Mouse (Mus musculus) ovary, postnatal 10 days (tissue): Measurements from ENCODE around the gene Tead1.

Source experiments
- DNase-seq: peaks from one replicate; pipeline ENCODE4 v3.0.0; 2022; ENCODE audit warnings: low spot score

The Tead1 gene

DNA sequence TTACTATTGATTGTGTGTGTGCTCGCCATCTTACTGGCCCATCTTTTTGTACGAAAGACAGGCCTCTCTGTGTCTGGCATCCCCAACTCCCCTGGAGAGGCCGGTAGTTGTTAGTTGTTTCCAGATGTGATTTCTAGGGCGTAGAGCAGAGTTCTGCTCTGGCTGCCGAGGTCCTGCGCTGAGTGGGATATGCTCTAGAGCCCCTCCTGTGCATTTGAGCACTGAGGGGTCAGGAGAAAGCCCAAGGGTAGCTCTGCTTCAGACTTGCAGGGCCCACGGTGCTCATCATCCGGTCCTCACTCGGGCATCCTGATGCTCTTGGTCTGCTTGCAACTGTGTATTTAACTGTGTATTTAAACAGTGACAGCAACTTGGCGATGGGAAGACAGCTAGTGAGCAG is 7.5 kb downstream of the Tead1 start:
- no peak for DNase-seq

- no peak for DNase-seq
Observed at GRCm38 (mm10) chr7:112688425-112689001, 9.4 kb downstream of the Tead1 start.

GRCm38 (mm10) chr7:112690836-112691781 is 12.0 kb downstream of the Tead1 start:
- DNase-seq, result no peak

- DNase-seq, result no peak
Observed at GRCm38 (mm10) chr7:112693566-112693965, 14.4 kb downstream of the Tead1 start.

- DNase-seq, result no peak
Observed at GRCm38 (mm10) chr7:112696777-112697161, 17.7 kb downstream of the Tead1 start.

GRCm38 (mm10) chr7:112697162-112697841 is 18.2 kb downstream of the Tead1 start:
- no peak for DNase-seq

DNA sequence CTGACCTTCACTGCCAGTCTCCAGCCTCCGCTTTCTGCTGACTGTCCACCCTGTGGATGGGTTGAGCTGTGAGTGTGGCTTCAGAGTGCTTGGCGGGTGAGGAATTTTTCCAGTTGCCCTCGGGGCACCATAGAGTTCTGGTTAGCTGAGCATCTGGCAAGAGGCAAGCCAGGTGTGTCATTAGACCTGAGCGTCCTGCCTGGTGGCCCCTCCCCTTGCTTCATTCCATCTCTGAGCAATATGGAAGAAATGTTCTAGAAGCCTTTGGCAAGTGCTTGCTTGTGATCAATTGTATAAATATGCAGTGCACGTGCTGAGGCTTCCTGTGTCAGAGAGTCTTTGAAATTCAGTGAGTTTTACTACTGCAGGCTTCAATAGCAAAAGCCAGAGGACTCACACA is 21.0 kb downstream of the Tead1 start:
- DNase-seq, result no peak

- DNase-seq, result no peak
Observed at GRCm38 (mm10) chr7:112703341-112703740, 24.2 kb downstream of the Tead1 start.

DNA sequence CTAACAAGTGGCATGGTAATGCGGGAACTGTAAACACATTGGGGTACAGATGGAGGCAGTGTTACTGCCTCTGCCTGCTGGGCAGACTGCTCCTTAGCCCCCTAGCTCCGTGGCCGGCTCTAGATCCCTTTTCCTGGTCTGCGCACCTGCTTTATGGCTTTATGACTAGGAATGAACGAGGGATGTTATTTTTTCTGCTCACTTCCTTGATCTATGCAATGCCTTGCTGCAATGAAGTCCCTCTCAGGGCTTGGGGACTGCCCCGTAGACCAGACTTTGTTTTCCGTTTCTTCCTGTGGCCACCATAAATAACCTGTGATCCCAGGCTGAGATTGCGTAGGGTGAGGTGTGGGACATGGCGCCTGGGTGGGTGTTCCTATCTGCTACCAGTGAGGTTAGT is 26.8 kb downstream of the Tead1 start:
- no peak for DNase-seq

DNA sequence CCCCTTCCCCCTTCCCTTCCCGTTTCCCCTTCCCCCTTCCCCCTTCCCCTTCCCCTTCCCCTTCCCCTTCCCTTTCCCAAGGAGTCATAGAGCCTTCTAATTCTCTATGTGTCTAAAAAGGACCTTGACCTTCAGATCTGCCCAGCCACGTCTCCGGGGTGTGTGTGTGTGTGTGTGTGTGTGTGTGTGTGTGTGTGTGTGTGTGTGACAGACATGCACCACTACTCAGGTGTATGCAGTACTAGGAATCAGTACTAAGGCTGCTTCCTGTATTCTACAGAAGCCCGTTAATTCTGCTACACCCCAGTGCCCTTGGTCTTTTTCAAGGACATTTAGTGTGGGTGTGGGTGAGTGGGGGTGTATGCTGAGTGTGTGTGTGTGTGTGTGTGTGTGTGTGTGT is 27.6 kb downstream of the Tead1 start:
- no peak for DNase-seq

DNA sequence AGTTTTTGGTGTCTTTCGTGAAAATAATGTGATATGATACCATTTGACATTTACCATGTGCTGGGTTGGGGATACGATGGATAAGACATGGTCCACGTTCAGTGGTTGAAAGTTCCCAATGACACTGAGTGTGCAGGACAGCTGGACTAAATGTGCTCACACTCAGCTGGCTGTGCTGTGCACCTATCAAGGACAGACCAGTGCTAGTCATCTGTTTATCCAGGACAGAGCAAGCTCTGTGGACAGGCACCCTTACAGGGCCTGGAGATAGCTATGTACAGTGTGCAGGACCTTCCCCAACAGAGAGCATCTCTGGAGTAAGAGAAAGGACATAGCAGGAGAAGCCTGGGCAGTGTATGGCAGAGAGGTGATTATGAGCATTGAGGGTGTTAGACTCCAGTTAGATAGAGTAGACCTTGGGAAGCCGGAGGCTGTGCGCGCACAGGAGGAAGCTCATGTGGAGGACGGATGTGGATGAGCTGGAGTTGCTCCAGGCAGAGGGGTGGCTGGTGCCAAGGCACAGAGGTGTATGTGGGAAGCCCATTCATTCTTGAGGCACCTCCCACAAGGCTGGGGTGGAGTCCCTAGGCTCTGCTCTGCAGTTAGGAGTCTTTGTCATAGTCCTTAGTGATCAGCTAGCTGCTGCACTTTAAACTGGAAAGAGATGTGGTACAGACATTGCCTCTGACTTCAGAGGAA is 31.4 kb downstream of the Tead1 start:
- DNase-seq, result no peak

- DNase-seq, result no peak
Observed at GRCm38 (mm10) chr7:112711977-112712376, 32.9 kb downstream of the Tead1 start.

DNA sequence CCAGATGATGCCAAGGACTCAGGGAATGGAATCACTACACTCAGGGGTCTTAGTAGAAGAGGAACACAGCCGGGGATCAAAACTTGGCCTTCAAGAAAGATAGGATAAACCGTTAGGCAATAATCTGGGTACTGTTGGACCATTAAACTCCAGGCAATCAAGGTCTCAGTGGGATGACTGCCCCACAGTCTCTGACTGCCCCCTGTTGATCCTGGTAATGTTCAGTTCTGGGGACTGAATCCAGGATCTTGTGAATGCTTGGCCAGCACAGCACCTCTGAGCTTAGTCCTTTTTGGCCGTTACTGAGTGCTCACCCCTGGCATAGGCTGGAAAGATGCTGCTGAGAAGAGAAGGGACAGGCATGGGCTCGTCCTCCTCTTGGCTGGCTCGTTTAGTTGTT is 34.4 kb downstream of the Tead1 start:
- no peak for DNase-seq

- no peak for DNase-seq
Observed at GRCm38 (mm10) chr7:112714783-112715182, 35.7 kb downstream of the Tead1 start.

GRCm38 (mm10) chr7:112716701-112717100 is 37.6 kb downstream of the Tead1 start:
- DNase-seq, result no peak

DNA sequence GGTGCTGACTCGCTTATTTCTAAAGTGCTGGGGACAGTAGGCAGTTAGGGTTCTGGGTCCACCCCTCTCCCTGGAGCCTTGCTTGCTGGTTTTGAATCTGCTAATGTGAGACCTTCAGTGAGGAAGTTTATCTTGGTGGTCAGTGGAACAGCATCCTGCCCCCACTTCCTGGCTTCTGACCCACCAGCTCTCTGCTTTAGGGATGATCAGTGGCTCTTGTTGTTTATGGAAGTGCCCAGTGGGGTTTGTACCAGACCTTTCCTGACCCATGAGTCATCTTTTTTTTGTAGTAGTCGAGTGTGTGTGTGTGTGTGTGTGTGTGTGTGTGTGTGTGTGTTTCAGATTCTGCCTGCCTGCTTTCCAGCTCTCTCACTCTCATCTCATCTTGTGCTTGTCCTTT is 38.6 kb downstream of the Tead1 start:
- no peak for DNase-seq

GRCm38 (mm10) chr7:112719394-112720142 is 40.5 kb downstream of the Tead1 start:
- DNase-seq, result no peak

DNA sequence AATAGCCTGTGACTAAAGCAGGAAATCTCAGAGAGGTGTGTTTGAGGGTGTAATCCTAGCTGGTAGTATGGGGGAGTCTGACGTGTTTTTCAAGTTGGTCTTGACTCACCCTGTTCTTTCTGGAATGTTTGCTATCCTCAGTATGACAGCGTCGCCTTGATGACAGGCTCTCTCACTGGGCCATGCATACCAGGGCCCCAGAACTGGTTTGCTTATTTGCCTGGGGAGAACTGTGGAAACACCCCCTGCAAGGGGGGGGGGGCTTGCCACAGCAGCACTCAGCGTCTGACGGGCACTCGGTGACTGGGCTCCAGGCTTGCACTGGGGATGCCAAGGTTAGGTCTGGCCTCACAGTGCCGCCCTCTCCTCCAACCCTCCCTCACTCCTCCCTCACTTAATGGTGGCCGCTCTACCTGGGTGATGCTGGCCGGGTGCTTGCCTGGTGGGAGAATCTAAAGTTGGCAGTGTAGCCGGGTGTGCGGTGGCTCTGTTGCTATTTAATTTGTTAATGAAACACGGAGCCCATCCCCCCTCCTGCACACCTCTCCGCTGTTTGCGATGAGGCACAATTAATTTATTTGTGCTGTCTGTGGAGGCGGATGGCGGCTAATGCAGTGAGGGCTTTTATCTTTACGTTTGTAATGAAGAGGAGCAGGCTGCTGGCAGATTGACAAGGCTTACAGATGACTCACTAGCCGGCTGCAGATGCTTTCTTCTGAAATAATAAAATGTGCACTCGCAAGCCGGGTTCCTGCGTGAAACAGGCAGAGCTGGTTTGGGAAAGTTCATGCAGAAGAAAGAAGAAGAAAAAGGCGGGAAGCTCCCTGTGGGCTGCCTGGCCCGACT is 41.2 kb downstream of the Tead1 start:
- DNase-seq, result no peak

DNA sequence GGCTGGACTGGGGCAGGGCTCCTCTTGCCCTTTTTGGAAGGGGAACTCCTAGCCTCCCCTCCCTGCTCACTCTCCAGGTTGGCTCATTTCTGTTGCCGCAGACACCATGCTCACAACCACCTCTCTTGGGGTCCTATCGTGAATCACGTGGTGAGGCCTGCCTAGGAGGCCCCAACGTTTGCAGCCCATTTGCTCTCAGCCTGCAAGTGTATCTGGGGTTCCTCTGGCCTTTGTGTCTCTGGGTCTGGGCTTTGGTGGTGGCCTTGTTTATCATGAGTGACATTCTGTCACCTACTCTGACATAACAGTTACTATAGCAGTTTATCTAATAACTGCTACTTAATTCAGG is 41.8 kb downstream of the Tead1 start:
- no peak for DNase-seq

GRCm38 (mm10) chr7:112721859-112722258 is 42.7 kb downstream of the Tead1 start:
- DNase-seq, result no peak

DNA sequence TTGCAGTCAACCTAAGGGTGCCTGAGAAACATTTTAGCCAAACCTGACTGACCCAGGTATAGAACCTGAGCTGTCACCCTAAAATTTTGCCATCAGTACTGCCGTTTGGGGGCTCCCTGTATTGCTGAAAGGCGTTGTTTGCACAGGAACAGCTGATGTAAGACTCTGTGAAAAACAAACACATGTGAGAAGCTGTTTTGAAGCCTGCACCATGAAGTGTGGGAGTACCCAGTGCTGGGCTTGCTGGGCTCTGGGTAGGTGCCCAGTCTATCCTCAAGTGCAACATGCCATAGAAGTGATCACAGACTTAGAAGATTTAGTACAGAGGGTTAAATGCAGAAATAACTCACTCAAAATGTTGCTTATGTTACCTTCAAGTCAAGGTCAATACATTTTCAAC is 49.3 kb downstream of the Tead1 start:
- no peak for DNase-seq
